Mouse (Mus musculus) kidney, postnatal 4 days (tissue): ENCODE results near the gene Pacrg.
A peak's percentile ranks its signal among the peaks of the same experiment; 100 is the strongest.

ENCODE experiments used
- DNase-seq, 2 experiments: peaks; one replicate each; pipeline ENCODE4 v3.0.0; 2021; ENCODE audit warnings: mixed read lengths in 2 of 2

Pacrg gene

DNA sequence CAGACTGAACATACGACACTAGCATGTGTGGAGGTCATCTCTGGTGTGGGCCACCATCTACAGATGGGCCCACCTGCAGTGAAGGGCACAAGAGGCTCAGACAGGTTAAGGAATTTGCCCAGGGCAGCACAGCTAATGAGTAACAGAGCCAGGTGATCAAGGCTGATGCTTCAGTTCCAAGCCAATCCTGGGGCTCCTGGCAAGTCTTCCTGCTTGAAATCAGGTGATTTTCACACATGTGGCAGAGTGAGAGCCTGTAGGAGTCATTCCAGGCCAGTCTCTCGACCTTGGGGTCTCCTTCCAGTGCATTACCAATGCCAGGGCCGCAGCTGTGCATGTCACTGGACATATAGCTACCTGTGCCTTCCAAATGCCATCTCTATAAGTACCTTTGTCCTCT is 438.6 kb downstream of the Pacrg start:
- DNase-seq: no peak

DNA sequence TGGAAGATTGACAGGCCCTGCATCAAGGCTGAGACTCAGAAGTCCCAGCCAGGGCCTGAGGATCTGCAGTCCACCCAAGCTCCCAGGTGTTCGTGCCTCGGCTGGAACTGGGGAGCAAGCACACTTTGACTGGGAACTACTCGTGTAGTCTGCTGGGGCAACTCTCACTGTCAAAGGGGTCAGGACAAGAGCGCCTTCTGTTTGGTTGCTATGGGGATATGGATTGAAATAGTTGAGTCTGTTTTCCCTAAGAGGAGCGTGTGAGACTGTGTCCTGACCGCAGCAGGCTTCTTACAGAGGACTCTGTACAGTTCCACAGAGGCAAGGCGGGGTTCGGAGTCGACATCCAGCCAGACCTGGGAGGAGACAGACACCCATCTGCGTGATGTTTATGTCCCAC is 440.4 kb downstream of the Pacrg start:
- no peak for DNase-seq

DNA sequence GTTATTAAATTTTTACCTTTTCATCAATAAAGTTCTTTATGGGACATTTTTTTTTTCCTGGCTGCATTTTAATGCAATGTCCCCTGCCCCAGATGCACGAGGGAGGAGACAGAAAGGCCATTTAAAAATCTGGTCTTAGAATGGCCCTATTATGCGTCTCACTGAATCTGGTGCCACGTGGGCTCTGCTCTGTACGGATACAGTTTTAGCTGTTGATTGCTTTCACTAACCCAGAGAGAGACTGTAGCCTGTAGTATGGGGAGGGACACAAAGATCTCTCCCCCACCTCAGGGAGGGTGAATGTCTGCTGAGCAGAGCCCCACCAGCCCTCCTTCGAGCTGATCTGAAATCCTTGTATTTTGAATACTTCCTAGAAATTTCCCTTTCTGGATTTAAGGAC is 441.2 kb downstream of the Pacrg start:
- no peak for DNase-seq

DNA sequence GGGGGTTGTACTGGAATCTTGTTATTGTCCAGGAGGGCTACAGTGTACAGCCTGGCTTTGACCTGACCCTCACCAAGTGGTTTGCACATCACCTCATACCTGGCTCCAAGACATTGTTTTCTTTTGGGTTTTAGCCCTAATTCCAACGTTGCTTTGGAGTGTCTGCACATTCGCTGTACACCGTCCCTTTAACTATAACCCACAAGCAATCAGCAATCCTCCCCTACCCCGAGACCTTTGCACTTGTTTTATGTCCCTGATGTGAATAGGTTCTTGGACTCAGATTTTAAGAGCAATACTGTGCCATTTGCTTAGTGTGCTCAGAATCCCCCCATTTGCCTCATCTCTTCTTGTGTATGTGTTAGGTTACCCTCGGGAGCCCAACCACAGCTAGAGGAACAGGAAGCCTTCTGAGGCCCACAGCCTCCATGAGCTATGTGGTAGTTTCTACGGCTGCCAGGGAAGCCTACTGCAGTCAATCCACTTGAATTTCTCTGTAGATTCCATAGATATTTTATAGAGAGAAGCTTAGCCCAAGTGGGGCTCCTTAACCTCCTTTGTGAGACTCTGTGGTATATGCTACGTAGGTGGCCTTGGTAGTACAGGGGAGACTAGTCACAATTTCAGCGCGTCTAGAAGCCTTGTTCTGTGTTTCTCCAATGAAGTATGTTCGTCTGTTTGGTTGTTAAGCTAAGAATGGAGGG is 442.0 kb downstream of the Pacrg start:
- no peak for DNase-seq

DNA sequence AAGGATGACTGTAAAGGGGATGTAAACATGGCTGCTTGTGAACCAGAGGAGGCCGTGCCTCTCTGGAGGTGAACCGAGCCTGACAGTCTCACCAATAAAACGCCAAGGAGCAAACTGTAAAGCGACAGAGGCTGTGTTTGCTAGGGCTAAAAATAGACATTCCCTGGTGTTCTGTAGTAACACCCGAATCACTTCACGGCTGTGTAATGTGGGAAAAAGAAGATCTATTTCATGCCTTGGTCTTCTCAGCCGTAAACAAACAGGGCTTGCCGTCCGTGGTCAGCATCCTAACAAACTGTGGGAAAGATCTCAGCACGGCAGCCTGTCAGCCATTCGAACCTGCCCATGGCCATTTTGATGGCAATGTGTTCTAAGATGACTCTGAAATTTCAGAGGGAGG is 442.8 kb downstream of the Pacrg start:
- DNase-seq: no peak

DNA sequence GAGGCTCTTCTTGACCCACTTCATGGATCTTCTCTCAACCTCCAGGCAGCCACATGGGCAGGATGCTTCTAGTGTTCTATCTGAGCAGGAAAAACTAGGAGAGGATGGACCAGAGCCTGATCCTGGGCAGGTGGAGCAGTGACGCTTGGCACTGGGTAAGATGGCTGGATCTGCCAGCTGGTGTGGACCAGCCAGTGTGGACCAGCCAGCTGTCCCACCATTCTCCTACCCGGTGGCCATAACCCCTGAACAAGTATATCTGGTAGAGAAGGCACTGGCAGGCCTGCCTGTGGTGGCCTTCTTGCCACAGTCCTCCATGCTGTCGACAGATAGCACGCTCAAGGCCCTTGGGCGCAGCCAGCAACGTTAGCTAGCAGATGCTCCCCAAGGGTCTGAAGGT is 443.2 kb downstream of the Pacrg start:
- no peak for DNase-seq

DNA sequence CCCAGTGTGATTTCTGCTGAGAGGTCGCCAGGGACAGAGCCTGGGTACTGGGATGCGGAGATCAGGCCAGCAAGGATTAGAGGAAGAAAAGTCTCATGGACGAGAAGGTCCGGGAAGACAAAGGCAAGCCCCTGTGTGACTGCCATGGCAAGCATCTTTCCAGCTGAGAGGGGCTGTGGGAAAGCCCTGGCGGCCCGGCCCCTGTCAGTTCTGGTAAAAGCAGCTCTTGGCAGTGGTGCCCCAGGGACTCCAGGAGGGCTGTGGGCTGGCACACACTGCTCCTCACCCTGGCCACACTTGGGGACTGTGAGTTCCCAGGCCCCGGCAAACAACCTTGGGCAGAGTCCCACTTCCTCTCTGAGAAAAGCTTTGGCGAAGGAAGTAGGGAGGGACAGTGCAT is 445.3 kb downstream of the Pacrg start:
- no peak for DNase-seq

DNA sequence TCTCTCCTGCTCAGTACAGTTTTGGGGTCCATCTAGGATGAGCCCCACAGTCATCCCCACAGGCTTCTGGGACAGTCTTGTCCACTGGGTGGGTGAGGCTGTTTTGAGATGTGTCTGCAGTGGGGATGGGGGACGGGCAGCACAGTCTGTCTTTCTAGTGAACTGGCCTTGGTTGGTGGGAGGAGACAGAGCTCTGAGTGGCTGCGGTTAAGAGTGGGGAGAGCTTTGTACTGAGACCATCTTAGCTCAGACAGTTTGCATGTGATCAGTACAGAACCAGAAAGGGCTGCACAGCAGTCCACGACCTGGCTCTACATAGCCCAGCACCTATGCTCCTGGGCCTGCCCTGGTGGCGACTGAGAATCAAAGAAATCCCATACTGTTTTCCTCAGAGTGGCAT is 446.3 kb downstream of the Pacrg start:
- DNase-seq: no peak

DNA sequence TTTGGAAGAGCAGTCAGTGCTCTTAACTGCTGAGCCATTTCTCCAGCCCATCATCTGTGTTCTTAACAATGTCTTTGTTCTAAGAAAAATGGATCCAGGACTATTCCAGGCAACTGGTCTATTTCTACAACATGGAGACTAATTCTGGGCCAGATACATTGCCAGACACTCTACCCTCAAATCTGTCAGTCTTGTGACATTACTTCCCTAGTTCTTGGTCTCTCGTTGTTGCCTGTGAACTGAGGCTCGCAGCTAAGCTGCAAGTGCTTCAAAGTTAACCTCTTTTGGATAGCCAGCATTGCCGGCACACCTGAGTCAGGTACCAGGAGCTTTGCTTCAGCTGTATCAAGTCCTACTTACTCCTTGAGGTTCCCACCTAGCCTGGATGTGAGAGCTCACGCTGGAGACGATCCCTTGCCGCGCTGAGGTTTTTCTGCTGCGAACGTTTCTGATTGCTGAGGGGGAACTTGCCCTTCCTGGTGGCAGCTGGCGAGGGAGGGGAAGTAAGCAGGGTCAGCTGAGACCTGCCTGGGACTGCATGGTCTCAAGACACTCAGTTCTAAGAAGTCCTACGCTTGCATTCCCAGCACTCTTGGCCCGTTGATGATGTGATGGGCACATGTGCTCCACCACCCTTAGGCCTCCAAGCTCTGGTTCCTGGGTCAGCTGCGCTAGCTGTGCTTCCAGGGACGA is 447.6 kb downstream of the Pacrg start:
- no peak for DNase-seq

DNA sequence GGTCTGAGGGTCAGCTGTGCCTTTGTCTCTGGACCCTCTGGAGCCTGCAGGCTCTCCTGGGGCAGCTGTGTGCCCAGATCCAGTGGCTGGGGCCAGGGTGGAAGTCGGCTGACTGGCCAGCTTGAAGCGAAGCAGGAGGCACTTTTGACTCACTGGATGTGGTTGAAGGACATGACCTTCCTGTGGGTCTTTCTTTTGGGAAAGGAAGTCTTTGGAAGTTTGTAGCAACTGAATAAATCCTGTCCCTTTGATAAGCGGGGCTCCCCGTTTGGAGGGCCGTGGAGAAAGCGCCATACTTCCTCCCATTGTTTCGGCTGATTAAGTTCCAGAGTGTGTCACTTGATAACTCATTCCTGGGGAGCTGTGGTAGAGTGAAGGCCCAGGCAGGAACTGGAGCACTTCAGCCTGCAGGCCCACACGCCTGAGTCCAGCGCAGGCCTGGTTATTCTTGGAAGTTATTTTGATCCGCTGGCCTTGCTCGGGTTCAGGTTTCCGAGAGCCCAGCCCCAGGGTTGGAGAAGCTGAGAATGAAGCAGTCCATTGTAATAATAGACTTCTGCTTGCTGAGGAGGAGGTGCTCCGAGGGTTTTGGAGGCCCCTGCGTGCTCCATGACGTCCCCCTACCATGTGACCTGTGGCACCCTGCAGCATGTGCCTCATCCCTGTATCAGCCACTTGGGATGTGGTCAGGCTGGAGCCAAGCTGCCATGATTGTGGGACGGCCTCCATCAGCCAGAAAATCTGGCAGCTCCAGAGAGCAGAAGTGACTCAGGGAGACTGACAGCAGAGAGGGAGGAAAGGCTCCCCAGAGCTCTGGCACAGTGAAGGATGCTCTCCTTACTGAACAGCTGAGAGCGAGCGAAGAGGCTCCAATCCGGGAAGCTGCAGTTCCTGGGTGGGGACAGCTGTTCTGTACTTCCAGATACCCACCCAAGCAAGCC is 449.6 kb downstream of the Pacrg start:
- DNase-seq: peak; percentile 52 to 64

DNA sequence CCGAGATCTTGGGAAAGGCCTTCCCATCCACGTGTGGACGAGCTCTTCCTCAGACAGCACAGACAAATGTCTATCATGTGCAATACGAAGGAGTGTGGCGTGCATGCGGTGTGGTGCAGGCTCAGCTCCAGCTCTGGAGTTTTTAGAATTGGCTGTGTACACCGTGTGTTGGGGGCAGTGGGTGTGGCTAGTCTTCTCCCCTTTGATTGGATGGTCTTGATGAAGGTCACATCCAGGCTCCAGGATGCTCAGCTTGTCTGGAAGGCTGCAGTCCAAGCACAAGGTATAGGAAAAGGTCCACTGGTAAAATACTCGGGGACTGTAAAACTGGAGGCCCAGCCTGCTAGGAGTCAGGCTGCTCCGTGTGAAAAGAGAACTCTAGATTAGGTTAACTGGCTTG is 450.4 kb downstream of the Pacrg start:
- no peak for DNase-seq

DNA sequence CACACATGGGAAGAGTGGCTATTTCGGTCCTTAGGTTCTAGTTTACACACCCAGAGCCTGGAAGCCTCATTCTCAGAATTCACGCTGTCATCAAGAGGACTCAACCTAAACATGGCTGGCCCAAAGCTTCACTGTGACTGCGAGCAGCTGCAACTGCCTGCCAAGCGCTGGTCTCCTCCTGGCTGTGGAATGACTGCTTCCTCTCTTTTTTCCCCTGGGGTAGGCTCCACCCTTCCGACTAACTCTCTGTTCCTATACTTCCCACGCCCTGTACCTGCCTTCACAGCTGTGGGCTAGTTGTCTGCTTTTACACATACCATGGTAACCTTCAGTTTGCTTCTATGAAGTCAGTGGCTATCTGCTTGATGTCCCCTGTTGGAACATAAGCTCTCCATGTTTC is 453.6 kb downstream of the Pacrg start:
- no peak for DNase-seq

DNA sequence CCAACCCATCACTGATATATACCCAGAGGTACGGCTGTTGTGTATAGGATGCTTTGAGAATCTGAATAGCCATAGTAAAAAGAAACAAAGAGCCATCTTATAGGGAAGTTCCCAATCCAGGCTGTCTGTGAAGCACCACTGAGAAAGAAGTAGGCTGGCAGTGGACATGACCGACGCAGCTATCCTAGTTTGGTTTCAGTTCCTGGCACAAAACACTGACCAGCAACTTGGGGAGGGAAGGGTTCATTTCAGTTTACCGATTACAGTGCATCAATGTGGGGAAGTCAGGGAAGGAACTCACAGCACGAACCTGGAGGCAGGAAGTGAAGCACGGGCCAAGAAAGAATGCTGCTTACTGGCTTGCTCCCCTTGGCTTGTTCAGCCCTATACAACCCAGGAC is 456.7 kb downstream of the Pacrg start:
- DNase-seq: no peak

DNA sequence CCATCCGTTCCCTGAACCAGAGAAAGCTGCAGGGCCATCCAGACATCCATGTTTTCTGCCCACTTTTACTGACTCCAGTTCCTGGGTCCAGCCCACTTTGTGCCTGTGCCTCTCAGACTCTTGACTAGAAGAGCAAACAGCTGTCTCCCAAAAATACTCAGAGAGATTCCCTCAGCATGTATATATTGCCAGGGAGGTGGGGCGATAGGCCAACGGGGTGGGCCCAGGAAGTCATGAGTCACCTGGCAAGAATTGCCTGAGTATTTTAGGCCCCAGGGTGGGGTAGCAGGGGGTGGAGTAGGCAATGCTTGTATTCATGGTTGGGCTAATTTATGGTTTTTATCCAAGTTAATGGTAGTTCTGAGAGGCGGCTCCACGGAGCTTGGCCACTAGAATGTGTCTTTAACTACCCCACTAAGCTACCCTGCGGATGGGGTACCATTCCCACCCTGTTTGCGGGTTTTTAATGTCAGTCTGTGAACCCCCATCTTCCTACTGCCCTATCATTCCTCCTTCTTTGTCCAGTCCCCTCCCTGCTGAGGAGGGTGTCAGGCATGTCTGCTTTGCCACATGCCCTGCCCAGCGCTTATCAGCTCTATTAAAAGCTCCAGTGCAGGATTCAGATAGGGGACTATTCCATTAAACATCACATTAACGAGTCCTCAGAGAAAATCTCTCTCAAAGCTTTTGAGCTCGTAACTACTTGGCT is 461.5 kb downstream of the Pacrg start:
- no peak for DNase-seq

DNA sequence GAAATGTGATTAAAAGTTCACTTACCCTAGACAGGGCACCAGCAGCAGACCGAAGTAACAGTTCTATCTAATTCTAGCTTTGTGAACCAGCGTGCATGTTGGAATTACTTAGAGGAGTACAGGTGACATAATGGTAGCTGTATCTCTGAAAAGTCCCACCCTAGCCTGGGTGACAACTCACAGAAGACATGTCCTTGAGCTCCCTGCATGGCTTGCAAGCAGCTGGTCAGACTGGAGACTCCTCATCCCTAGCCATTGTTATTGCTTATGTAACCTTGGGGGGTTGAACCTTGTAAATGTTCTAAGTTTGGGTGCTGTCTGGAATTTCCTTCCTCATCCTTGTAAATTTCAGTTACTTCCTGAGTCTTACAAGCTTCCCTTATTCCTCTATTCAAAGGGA is 462.5 kb downstream of the Pacrg start:
- no peak for DNase-seq

DNA sequence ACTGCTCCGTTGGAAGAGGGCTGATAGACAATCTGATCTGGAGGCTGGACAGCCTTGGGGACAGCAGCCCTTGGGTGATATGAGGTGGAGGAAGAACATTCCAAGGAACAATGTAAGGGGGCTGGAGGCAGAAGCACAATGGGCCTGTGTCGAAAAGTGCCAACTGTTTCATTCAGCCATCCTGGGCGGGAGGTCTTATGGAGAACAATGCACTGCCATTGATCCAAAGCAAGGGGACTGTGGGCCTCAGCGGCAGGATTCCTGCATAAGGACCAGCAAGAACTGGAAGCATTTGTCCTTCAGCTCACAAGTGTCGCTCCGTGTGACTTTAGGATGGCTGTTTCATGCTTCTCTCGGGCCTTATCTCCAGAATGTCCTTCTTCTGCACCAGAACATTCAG is 465.8 kb downstream of the Pacrg start:
- no peak for DNase-seq

DNA sequence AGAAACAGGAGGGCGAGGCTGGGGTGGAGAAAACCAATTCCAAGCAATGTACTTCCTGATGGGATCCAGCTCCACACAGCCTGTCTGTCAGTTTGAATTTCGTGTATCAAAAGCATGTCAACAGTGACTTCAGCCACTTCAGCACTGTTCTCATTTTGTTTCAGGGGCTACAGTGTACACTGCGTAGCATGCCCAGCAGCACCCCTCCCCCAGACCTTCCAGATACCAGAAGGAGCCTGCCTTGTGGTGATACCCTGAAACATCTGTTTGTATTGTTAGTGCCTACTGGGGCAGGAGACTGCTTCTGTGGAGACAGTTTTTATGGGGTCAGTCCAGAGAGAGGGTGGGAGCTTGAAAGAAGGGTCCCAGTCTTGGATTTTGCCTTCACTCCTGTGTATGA is 466.4 kb downstream of the Pacrg start:
- no peak for DNase-seq

DNA sequence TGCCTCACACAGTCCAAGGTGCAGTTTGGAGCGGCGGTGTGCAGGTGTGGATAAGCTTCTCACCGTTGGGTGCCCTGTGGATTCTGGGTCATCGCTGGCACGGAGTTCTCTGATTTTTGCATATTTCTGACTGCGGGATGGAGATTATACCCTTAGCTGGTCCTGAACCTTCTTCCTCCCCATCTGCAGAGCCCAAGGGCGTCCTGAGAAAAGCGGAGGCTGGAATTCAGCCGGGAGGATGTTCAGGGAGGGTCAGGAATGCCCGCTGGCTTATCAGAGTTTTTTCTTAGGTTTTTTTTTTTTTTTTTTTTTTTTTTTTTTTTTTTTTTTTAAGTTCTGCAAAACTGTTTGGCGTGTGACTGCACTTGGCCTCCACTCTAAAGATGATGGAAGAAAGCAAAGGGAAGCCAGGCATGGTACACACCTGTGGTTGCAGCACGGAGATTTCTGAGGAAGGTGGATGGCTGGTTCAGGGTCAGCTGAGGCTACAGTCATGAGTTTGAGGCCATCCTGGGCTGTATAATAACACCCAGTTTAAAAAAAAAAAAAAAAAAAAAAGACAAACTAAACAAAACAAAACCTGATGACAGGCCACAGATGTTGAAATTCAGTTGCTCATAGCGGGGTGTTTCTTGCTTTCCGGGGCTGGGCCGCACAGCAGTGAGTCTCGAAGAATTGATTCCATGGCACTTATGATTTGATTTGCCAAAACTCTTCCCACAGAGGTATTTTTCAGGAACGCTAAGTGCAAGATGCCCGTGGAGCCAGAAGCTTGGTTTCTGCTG is 467.9 kb downstream of the Pacrg start:
- peak in 1 of 2 experiments; percentile 21 for DNase-seq

DNA sequence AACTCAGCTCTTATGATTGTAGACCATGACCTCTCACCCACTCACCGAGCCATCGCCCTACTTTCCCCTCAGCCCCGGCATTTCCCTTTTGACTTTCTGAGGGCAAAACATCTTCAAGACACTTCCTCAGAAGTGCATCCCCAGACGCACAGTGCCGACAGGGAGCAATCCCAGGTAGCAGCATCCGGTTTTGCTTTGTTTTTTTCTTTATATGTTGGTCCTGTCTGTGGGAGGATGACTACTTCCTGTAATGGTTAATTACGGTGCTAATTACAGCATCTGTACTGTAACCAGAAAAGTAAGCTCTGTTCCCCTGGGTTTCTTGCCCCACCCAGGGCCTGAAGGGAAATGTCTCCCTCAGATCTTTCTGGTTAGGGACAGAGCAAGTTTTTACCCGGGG is 468.6 kb downstream of the Pacrg start:
- no peak for DNase-seq

DNA sequence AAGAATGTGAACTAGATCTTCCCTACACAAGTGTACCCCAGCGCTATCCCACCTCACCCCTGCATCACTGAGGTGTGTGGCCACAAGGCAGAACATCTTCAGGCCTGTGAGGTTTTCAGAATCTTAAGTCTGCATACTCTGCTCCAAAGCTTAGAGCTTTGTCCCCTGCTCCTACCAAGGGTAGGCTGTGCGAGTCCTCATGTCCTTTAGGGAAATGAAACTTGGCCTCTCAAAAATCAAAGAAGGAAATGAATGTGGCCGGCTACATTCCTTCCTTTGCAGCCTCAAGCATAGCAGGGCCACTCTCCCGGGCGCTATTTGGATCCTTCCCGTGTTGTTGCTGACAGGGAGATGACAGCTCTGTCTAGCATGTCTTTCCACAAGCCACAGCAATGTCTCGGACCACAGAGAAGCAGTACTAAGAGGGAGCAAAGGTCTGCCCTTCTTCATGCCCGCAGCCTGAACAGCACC is 469.4 kb downstream of the Pacrg start:
- DNase-seq: peak in 1 of 2 experiments; percentile 14

DNA sequence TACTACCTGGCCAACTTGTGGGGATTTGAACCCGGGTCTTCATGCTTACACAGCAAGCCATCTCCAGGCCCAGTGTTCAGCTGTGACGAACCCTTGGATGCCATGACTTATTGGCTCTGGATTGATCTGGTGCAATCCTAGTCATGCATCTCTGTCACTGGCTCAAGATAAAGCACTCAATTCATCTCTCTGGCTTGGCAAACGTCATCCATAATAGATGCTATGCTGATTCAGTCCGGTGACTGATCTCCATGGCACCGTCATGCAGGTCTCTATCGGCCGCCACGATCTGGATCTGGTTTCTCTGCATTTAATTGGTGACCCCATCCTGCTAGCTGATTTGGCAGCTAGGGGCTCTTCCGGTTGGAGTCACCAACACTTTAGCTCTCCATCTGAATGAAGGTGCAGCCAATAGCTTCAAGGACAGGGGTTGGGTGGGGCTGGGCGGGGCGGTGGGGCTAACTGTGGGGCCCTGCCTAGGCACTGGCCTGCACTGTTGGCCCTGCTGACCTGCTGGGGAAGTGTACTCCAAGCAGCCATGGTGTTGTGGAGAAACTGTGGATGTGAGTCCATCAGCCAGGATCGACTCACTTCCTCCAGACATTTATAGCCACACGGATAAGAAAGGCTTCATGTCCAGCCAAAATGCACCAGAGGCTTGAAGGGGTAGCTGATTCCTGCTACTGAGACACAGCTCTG is 470.0 kb downstream of the Pacrg start:
- DNase-seq: no peak
